Mouse (Mus musculus) kidney, adult 2 months (tissue): Measurements from ENCODE around the gene Amigo1.

ENCODE experiments used
- CTCF ChIP-seq: fragments of 200-500 bp; conservative IDR thresholded peaks from 2 replicates; pipeline ENCODE4 v1.5.1; 2011; ENCODE audit warnings: low read depth, mild to moderate bottlenecking, control low read depth, low read length, moderate library complexity, mixed read lengths; ENCODE audit not compliant: insufficient read depth, insufficient read length
- POLR2A ChIP-seq: fragments of 200-500 bp; IDR thresholded peaks from one replicate; pipeline ENCODE4 v1.6.1; 2011; ENCODE audit warnings: low read depth, low read length, control low read depth

GRCm38 (mm10) chr3:108164091-108164490 lies 22.0 kb upstream of the Amigo1 start:
- no peak for TF ChIP-seq CTCF
- TF ChIP-seq POLR2A: no peak
